Mouse (Mus musculus) midbrain, embryonic 14.5 days (tissue): Measurements from ENCODE around the gene Tomm20. TPM values are rescaled to one million over a fixed set of nuclear protein-coding genes. Genes with fewer than 3 reads are reported as not detected.
"Not testable (repeated sequence)": the region's sequence is repeated elsewhere in the genome, so short reads cannot be mapped to it uniquely, and the experiment has no call there.

Experiments
- ATAC-seq: fragments of 200-750 bp; cut with Nextera tagmentation; 2 replicates; pipeline ENCODE4 v1.8.0; 2017; ENCODE audit warnings: moderate number of reproducible peaks, moderate library complexity; ENCODE audit not compliant: low FRiP score, low TSS enrichment
- DNase-seq: peaks from one replicate; pipeline ENCODE4 v3.0.0-alpha.2; 2015
- H3K27ac ChIP-seq: fragments of 300-500 bp; sonication (generic); replicated peaks from 2 replicates; pipeline ENCODE4 v1.5.1; 2014; ENCODE audit warnings: mild to moderate bottlenecking, low read depth, low read length, moderate library complexity
- H3K27me3 ChIP-seq: fragments of 300-500 bp; sonication (generic); 2 replicates; pipeline ENCODE4 v1.6.1; 2014; ENCODE audit warnings: low read length, control low read depth, mixed read lengths; ENCODE audit not compliant: control insufficient read depth, insufficient read depth
- H3K36me3 ChIP-seq: fragments of 300-500 bp; sonication (generic); 2 replicates; pipeline ENCODE4 v1.6.1; 2014; ENCODE audit warnings: low read length, control low read depth; ENCODE audit not compliant: control insufficient read depth, insufficient read depth
- H3K4me1 ChIP-seq: fragments of 300-500 bp; sonication (generic); 2 replicates; pipeline ENCODE4 v1.6.1; 2014; ENCODE audit warnings: mild to moderate bottlenecking, antibody characterized with exemption, low read length, control low read depth; ENCODE audit not compliant: control insufficient read depth, insufficient read depth
- H3K4me2 ChIP-seq: fragments of 300-500 bp; sonication (generic); 2 replicates; pipeline ENCODE4 v1.6.1; 2014; ENCODE audit warnings: mild to moderate bottlenecking, low read length, moderate library complexity
- H3K4me3 ChIP-seq: fragments of 300-500 bp; sonication (generic); replicated peaks from 2 replicates; pipeline ENCODE4 v1.5.1; 2014; ENCODE audit warnings: low read depth, low read length
- H3K9ac ChIP-seq: fragments of 300-500 bp; sonication (generic); replicated peaks from 2 replicates; pipeline ENCODE4 v1.6.1; 2014; ENCODE audit warnings: mild to moderate bottlenecking, low read length, moderate library complexity
- H3K9me3 ChIP-seq: fragments of 300-500 bp; sonication (generic); 2 replicates; pipeline ENCODE4 v1.6.1; 2016; ENCODE audit warnings: low read length, control low read depth, mixed read lengths; ENCODE audit not compliant: control insufficient read depth
- WGBS: fragments of 180-500 bp; shearing (Covaris S2); extraction: QIAGEN DNeasy Blood & Tissue Kit; methylation state at CpG from one replicate; pipeline ENCODE4 v1.1.7; 2014; 5-methylcytosine and 5-hydroxymethylcytosine counted together
- polyA plus RNA-seq: library from polyadenylated mRNA; unstranded; fragments of >200 nt; fragmentation: Nextera tagmentation; extraction: Ambion mirVana; gene quantifications from 2 replicates; pipeline ENCODE4 v1.2.1, GENCODE M21; 2014

Tomm20 gene
- polyA plus RNA-seq, 1 experiment from 2014 or later: 205 TPM

DNA sequence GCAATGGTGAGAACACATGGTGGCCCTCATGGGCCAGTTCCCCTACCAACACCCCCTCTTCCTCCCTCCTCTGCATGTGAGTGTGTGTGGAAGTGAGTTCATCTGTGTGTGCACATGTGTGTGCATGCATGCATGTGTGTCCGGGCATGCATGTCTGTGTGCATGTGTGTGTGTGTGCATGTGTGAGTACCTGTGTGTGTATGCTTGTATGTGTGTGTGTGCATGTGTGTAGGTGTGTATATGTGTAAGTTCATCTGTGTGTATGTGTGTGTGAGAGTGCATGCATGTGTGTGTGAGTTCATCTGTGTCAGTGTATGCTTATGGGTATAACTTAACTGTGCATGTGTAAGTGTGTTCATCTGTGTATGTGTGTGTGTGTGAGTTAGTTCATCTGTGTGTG is 27.3 kb downstream of the Tomm20 start:
- H3K36me3 ChIP-seq: no peaks in the 10 kb centered on the region
- no peak overlapping the region for H3K4me2 ChIP-seq
- WGBS: 94% methylated on average over 1 of the region's 1 CpGs
- no peaks in the 10 kb centered on the region for H3K27me3 ChIP-seq
- ATAC-seq (no peak), DNase-seq (no peak)
- H3K9ac ChIP-seq: no peak overlapping the region
- no peaks in the 10 kb centered on the region for H3K4me1 ChIP-seq
- no peak overlapping the region for H3K27ac ChIP-seq
- H3K9me3 ChIP-seq: no peaks in the 10 kb centered on the region
- H3K4me3 ChIP-seq: no peak overlapping the region

DNA sequence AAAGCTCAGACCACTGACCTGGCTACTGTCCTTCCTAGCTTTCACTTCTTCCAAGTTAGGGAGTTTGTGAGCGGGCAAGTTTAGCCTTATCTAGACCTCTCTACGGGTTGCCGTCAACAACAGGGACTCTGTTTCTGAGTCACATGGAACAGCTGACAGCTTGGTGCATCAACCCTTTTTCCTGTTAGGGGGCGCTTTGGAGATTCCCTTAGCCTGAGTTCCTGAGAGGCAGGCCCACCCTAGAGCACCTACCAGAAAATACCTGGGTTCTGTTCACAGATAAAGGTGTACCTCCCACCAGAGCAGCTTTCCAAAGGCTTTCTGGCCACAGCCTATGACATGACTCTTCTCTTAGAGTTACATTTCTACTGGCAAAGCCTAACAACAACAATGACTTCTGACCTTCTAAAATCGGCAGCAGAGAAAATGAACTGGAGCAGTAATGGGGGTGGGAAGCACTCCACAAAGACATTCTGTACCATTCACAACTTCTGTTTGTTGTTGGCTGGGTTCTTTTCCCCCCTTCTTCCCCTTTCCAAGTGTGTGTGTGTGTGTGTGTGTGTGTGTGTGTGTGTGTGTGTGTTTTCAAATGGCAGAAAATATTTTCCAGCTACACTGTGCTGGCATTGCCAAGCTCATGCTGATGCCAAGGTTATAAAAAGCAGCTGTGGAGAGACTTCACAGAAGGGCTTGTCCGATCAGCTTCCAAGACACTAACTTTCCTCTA is 28.3 kb downstream of the Tomm20 start:
- WGBS: 66% methylated on average over 6 of the region's 6 CpGs
- no peaks in the 10 kb centered on the region for H3K4me1 ChIP-seq
- no peak overlapping the region for H3K27ac ChIP-seq
- H3K9me3 ChIP-seq: no peaks in the 10 kb centered on the region
- no peaks in the 10 kb centered on the region for H3K36me3 ChIP-seq
- no peak for DNase-seq
- H3K27me3 ChIP-seq: no peaks in the 10 kb centered on the region
- H3K4me2 ChIP-seq: no peak overlapping the region
- no peak overlapping the region for H3K4me3 ChIP-seq
- no peak for ATAC-seq
- no peak overlapping the region for H3K9ac ChIP-seq

GRCm38 (mm10) chr8:126916611-126917010 is 29.0 kb downstream of the Tomm20 start:
- H3K9me3 ChIP-seq: no peaks in the 10 kb centered on the region
- ATAC-seq: no peak
- no peak overlapping the region for H3K9ac ChIP-seq
- no peak overlapping the region for H3K4me2 ChIP-seq
- no peak for DNase-seq
- WGBS: 89% methylated on average over 4 of the region's 4 CpGs
- H3K27me3 ChIP-seq: no peaks in the 10 kb centered on the region
- no peak overlapping the region for H3K27ac ChIP-seq
- no peak overlapping the region for H3K4me3 ChIP-seq
- no peaks in the 10 kb centered on the region for H3K36me3 ChIP-seq
- no peaks in the 10 kb centered on the region for H3K4me1 ChIP-seq

DNA sequence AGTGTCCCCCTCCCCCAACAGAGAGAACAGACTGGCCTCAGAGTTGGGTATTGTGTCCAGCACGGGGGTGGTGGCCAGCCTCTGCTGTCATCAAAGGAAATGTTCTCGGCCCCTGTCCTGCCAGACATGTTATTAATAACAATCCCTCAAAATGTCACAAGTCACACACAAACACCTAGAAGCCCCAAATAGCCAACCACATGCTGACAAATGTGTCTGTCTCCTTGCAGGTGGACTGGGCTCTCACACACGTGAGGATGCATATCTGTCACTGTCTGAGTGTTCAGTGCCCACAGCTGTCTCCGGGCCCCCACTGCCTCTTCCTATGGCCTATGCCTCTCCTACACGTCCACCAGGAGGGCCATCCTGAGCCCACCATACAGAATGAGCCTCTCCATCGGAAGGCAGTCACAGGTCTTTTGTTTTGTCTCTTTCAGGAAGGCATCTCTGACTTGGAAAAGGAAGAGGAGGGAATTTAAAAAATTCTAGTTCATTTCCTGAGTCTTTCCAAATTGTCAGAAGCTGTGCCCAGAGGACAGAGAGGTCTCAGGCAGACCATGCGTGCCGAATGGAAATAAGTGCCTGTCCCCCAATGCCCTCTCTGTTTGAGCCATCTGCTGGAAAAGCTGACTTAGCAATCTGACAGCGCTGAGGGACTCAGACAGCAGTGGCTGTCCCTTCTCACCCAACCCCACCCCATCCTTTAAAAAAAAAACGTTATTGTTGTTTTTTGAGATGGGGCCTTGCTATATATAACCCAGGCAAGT is 30.9 kb downstream of the Tomm20 start:
- Histone ChIP-seq H3K36me3 (no peaks in the 10 kb centered on the region), H3K9me3 (no peaks in the 10 kb centered on the region), H3K27me3 (no peaks in the 10 kb centered on the region), H3K4me1 (no peaks in the 10 kb centered on the region), H3K4me3 (no peak overlapping the region), H3K4me2 (no peak overlapping the region), H3K9ac (no peak overlapping the region), H3K27ac (no peak overlapping the region)
- no peak for DNase-seq
- ATAC-seq: no peak
- WGBS: 48% methylated on average over 10 of the region's 10 CpGs

GRCm38 (mm10) chr8:126914107-126914490 is 31.5 kb downstream of the Tomm20 start:
- not testable (repeated sequence) for ATAC-seq, H3K36me3 ChIP-seq, H3K27me3 ChIP-seq, H3K9ac ChIP-seq, H3K27ac ChIP-seq, H3K4me2 ChIP-seq, H3K4me1 ChIP-seq, DNase-seq, H3K4me3 ChIP-seq, H3K9me3 ChIP-seq
- WGBS: 77% methylated on average over 9 of the region's 10 CpGs

GRCm38 (mm10) chr8:126913241-126914106 is 32.2 kb downstream of the Tomm20 start:
- 58% methylated on average over 12 of the region's 12 CpGs for WGBS
- Histone ChIP-seq H3K36me3 (no peaks in the 10 kb centered on the region), H3K4me1 (no peaks in the 10 kb centered on the region), H3K4me3 (no peak overlapping the region), H3K27ac (no peak overlapping the region), H3K9ac (no peak overlapping the region), H3K9me3 (no peaks in the 10 kb centered on the region), H3K27me3 (no peaks in the 10 kb centered on the region), H3K4me2 (no peak overlapping the region)
- ATAC-seq (no peak), DNase-seq (no peak)

DNA sequence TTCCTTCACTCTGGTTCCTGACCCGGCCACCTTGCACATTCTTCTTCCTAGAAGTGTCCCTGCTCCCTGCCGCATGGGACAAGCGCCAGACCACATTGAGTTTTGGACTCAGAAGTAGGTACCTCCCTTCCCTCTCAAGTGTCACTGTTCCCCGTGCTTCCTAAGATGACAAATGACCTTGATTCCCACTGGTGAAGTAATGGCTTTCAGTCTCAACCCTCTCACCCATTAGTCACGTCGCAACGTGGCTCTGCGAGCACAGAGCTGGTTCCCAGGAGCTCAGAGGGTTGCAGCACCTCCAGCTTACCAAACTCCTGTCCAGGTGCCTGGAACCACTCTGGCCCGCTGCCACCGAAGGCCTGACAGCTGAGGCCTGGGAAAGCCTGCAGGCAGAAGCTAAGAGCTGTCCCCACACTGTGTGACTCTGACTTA is 36.3 kb downstream of the Tomm20 start:
- Histone ChIP-seq H3K36me3 (no peaks in the 10 kb centered on the region), H3K9me3 (no peaks in the 10 kb centered on the region), H3K27me3 (no peaks in the 10 kb centered on the region), H3K4me3 (no peak overlapping the region), H3K4me2 (no peak overlapping the region), H3K4me1 (no peaks in the 10 kb centered on the region), H3K9ac (no peak overlapping the region), H3K27ac (no peak overlapping the region)
- ATAC-seq (no peak), DNase-seq (no peak)
- 83% methylated on average over 10 of the region's 10 CpGs for WGBS

GRCm38 (mm10) chr8:126908805-126909204 is 36.8 kb downstream of the Tomm20 start:
- no peak for DNase-seq
- no peaks in the 10 kb centered on the region for H3K36me3 ChIP-seq
- H3K9ac ChIP-seq: no peak overlapping the region
- H3K4me2 ChIP-seq: no peak overlapping the region
- H3K27me3 ChIP-seq: no peaks in the 10 kb centered on the region
- no peaks in the 10 kb centered on the region for H3K4me1 ChIP-seq
- no peak for ATAC-seq
- H3K9me3 ChIP-seq: no peaks in the 10 kb centered on the region
- H3K27ac ChIP-seq: no peak overlapping the region
- no peak overlapping the region for H3K4me3 ChIP-seq
- WGBS: 89% methylated on average over 6 of the region's 6 CpGs
